Mouse (Mus musculus) neural tube, embryonic 15.5 days (tissue): ENCODE measurements around the gene Zfp217. TPM values are rescaled to one million over a fixed set of nuclear protein-coding genes. Genes with fewer than 3 reads are reported as not detected.

Experiments
- ATAC-seq: fragments of 200-750 bp; cut with Nextera tagmentation; 2 replicates; pipeline ENCODE4 v1.8.0; 2017; ENCODE audit warnings: mild to moderate bottlenecking, moderate TSS enrichment, moderate library complexity; ENCODE audit not compliant: low FRiP score
- H3K27ac ChIP-seq: fragments of 300-500 bp; sonication (generic); replicated peaks from 2 replicates; pipeline ENCODE4 v1.5.1; 2015; ENCODE audit warnings: mild to moderate bottlenecking, inconsistent platforms
- H3K27me3 ChIP-seq: fragments of 300-500 bp; sonication (generic); replicated peaks from 2 replicates; pipeline ENCODE4 v1.6.1; 2015; ENCODE audit warnings: inconsistent platforms
- H3K36me3 ChIP-seq: fragments of 300-500 bp; sonication (generic); 2 replicates; pipeline ENCODE4 v1.6.1; 2015; ENCODE audit warnings: inconsistent platforms
- H3K4me1 ChIP-seq: fragments of 300-500 bp; sonication (generic); 2 replicates; pipeline ENCODE4 v1.6.1; 2015; ENCODE audit warnings: inconsistent platforms
- H3K4me2 ChIP-seq: fragments of 300-500 bp; sonication (generic); 2 replicates; pipeline ENCODE4 v1.6.1; 2015; ENCODE audit warnings: inconsistent platforms, mild to moderate bottlenecking, moderate library complexity
- H3K4me3 ChIP-seq: fragments of 300-500 bp; sonication (generic); replicated peaks from 2 replicates; pipeline ENCODE4 v1.5.1; 2015; ENCODE audit warnings: mild to moderate bottlenecking, inconsistent platforms
- H3K9ac ChIP-seq: fragments of 300-500 bp; sonication (generic); replicated peaks from 2 replicates; pipeline ENCODE4 v1.6.1; 2015; ENCODE audit warnings: mild to moderate bottlenecking, inconsistent platforms
- H3K9me3 ChIP-seq: fragments of 300-500 bp; sonication (generic); replicated peaks from 2 replicates; pipeline ENCODE4 v1.6.1; 2016; ENCODE audit warnings: inconsistent platforms
- WGBS: fragments of 180-500 bp; shearing (Covaris S2); methylation state at CpG from one replicate; pipeline ENCODE4 v1.1.7; 2015; ENCODE audit warnings: mixed read lengths; 5-methylcytosine and 5-hydroxymethylcytosine counted together
- polyA plus RNA-seq: library from polyadenylated mRNA; unstranded; fragments of >200 nt; fragmentation: Nextera tagmentation; extraction: Ambion mirVana; gene quantifications from 2 replicates; pipeline ENCODE4 v1.2.1, GENCODE M21; 2015

Gene Zfp217
- polyA plus RNA-seq, result 0.82 and 2.4 TPM in 2 replicates

DNA sequence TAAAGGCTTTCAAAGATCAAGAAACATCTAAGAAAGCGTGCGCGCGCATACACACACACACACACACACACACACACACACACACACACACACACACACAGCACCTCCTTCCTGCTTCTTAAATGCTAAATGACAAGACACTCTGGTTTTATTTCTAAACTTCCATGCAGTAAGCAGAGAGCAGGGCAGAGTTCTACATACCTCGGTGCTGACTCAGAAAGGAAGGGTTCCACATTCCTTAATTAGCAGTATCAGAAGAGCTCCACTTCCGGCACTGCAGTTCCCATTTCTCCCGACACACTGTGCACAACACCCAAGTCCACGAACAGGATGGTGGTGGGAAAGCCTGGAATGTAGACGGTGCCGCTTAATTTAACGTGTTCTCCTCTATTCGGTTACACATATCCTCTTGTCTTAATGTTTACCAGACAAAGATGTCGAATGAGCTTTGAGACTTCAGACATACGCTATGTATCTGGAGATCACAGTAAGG lies at the start of gene Zfp217:
Zfp217 (minus strand) TSS at position 443 of the 493 bp plus-strand sequence.
- WGBS, result 67% methylated on average over 14 of the region's 14 CpGs
- no peaks in the 10 kb centered on the region for H3K36me3 ChIP-seq
- no peak within 1 kb of the TSS for H3K27ac ChIP-seq
- no peak within 1 kb of the TSS for H3K9ac ChIP-seq
- no peaks in the 10 kb centered on the region for H3K27me3 ChIP-seq
- H3K4me2 ChIP-seq, result no peak within 1 kb of the TSS
- H3K4me1 ChIP-seq, result no peaks in the 10 kb centered on the region
- no peaks in the 10 kb centered on the region for H3K9me3 ChIP-seq
- no peak within 1 kb of the TSS for H3K4me3 ChIP-seq
- ATAC-seq, result no peak

DNA sequence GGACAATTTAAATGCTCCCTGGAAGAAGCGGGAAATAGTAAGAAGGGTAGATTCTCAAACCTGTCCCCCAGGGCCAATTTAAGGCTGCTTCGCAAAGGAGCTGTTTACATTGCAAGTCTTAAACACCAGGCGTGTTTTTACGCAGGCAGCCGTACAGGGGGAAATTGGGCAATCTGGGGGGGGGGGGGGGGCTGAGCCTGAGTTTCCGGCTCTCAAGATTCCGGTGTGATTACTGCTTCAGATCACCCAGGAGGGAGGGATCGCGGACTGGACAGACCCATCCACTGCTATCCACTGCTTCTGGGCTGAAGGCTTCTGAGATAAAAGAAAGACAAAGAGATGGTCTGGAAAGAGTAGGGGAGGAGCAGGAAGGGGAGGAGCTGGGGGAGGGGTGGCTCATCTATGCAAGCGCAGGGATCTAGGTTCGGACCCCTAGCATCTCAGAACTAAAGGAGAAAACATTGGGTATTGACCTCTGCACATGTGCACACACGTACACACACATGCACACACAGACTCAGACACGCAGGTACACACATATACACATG lies 47.7 kb upstream of the Zfp217 start:
- Histone ChIP-seq H3K9ac (no peak overlapping the region), H3K4me3 (no peak overlapping the region), H3K27me3 (no peaks in the 10 kb centered on the region), H3K4me1 (peaks cover 10% of the 10 kb centered on the region), H3K9me3 (no peaks in the 10 kb centered on the region), H3K27ac (no peak overlapping the region), H3K36me3 (no peaks in the 10 kb centered on the region), H3K4me2 (no peak overlapping the region)
- ATAC-seq, result no peak
- 69% methylated on average over 13 of the region's 13 CpGs for WGBS

DNA sequence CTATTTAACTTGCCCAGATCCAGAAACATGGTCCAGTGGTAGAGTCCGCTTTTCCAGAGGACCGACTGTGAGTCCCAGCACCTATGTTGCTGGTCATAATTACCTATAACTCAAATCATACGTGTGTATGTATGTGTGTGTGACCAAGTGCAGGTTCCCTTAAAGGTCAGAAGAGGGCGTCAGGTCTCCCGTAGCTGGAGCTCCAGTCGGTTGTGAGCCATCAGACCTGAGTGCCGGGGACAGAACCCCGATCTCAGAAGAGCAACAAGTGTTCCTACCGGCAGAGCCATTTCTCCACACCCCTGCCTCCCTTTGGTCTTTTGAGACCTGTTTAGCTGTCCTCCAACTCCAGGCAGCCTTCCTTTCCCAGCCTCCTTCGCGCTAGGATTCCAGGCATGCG lies 46.9 kb upstream of the Zfp217 start:
- no peaks in the 10 kb centered on the region for H3K36me3 ChIP-seq
- ATAC-seq, result no peak
- peaks cover 10% of the 10 kb centered on the region for H3K4me1 ChIP-seq
- H3K27ac ChIP-seq, result no peak overlapping the region
- WGBS, result 96% methylated on average over 12 of the region's 12 CpGs
- no peak overlapping the region for H3K9ac ChIP-seq
- no peak overlapping the region for H3K4me2 ChIP-seq
- no peak overlapping the region for H3K4me3 ChIP-seq
- no peaks in the 10 kb centered on the region for H3K27me3 ChIP-seq
- H3K9me3 ChIP-seq, result no peaks in the 10 kb centered on the region

DNA sequence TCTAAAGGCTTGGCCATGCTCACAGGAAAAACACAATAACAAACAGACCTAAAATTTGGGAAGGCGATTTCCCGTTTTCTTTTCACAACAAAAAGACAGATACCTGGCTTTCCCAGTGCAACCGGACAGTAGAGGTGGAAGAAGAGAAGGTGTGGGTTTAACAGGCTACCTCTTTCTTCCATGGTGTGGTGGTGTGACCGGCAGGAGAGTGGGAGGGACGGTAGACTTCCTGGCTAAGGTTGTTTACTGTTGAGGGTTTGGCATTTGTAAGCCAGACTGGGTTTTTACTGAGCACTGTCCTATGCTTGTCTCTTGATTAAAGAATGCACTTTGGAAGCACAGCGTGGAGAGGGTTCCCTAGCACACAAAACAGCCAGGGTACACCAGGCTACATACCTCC lies 45.9 kb upstream of the Zfp217 start:
- H3K27ac ChIP-seq, result peak overlapping the region; percentile 56

DNA sequence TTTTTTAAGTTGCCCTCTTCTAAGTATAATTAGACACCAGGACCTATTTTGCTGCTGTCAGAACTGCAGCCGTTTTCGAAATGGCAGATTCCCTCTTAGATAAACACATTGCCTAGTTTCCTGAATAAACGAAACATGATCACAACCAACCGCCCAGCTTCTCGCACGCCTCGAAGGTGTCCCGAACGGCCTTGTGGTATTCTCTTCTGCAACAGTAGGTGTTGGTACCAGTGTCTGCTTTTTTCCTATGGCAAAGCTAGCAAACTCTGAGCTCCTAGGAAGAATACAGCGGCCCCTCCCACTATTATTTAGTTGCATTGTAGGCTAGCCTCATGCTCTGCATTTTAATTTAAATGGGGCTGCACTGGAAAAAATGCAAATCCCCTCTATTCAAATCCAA lies 45.3 kb upstream of the Zfp217 start:
- Histone ChIP-seq H3K4me1 (peaks cover 10% of the 10 kb centered on the region), H3K27me3 (no peaks in the 10 kb centered on the region), H3K36me3 (no peaks in the 10 kb centered on the region), H3K27ac (peak overlapping the region; percentile 62), H3K9me3 (no peaks in the 10 kb centered on the region), H3K4me3 (peak overlapping the region; percentile 14), H3K9ac (no peak overlapping the region), H3K4me2 (peak overlapping the region; percentile 41)
- ATAC-seq, result no peak
- 3% methylated on average over 10 of the region's 10 CpGs for WGBS

More for the DNA sequence above, 45.9 kb upstream of the Zfp217 start:
- ATAC-seq, result no peak
- Histone ChIP-seq H3K27me3 (no peaks in the 10 kb centered on the region), H3K4me1 (peaks cover 10% of the 10 kb centered on the region), H3K4me3 (peak overlapping the region; percentile 9; the same call in 1 of the 2 replicates), H3K9me3 (no peaks in the 10 kb centered on the region), H3K9ac (no peak overlapping the region), H3K4me2 (peak overlapping the region; percentile 41), H3K36me3 (no peaks in the 10 kb centered on the region)
- 18% methylated on average over 6 of the region's 6 CpGs for WGBS

DNA sequence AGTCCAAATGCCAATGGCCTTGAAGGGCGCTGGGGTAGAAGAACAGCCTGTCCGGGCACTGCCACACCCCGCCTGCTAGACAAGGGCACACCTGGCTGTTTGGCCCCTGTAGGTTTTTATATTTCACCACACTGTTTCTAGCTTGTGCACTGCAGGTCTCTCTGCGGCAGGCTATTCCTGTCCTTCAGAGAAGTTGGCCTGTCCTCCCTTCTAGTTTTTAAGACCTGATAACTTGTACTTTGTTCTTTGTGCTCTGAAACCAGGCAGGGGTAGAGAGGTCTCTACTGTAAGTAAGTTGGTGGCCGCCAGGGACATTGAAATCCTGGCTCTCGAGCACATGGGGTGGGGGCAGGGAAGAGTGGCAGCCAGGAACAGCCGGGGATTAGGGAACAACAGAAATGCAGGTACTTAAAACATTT lies 44.8 kb upstream of the Zfp217 start:
- WGBS, result 29% methylated on average over 7 of the region's 7 CpGs
- H3K4me3 ChIP-seq, result peak overlapping the region; percentile 14; the same call in 1 of the 2 replicates
- no peaks in the 10 kb centered on the region for H3K27me3 ChIP-seq
- H3K36me3 ChIP-seq, result no peaks in the 10 kb centered on the region
- no peak overlapping the region for H3K9ac ChIP-seq
- peaks cover 10% of the 10 kb centered on the region for H3K4me1 ChIP-seq
- peak overlapping the region; percentile 41 for H3K4me2 ChIP-seq
- H3K27ac ChIP-seq, result peak overlapping the region; percentile 62; the same call in 1 of the 2 replicates
- 0 out of 2 replicates have a peak, but pooled peaks have one; percentile 72 for ATAC-seq
- no peaks in the 10 kb centered on the region for H3K9me3 ChIP-seq

DNA sequence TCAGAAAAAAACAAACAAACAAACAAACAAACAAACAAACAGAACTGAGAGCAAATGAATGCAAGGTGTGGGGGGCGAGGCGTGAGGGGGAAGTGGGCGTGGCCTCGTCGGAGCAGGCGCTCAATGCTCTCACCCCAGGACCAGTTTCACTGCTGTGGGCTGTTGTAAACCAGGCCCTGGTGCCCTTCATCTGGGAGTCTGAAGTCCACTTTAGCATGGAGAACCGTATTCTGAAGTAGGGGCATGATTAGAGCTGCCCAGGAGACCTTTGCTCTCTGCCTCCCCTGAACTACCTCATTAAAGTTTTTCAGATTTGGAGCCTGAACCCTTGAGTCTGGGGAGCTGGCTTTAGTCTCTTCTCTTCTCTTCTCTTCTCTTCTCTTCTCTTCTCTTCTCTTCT lies 40.8 kb upstream of the Zfp217 start:
- 92% methylated on average over 7 of the region's 7 CpGs for WGBS
- Histone ChIP-seq H3K4me2 (no peak overlapping the region), H3K4me1 (peaks cover 17% of the 10 kb centered on the region), H3K9ac (no peak overlapping the region), H3K9me3 (no peaks in the 10 kb centered on the region), H3K4me3 (no peak overlapping the region), H3K27me3 (no peaks in the 10 kb centered on the region), H3K27ac (no peak overlapping the region), H3K36me3 (no peaks in the 10 kb centered on the region)
- no peak for ATAC-seq

DNA sequence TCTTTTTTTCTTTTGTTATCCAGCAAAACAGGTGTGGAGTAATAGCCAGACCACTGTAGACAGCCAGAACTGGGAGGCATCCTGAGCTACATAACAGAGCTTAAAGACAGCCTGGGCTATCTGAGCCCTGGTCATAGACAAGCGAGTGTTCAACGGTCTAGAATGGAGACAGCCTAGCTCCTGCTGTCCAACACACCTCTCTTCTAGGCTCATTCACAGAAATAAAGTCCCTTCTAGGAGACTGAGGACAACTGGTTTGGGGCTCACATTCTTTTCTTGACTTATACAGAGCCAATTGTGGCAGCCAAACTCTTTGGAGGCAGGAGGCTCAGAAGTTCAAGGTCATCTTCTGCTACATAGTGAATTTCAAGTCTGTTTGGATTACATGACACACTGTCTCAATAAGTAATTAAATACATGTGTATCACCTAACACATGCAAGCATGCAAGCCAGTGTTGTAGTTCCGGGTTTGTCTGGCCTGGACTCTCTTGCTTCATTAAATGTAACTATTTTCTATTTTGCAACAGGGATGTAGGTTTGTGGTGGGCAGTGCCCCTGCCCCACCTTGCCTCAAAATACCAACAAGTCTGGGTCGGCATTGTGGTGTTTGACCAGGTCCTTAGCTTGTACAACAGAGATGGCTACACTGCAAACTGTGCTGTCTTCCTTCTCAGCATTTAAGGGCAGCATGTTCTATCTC lies 37.4 kb upstream of the Zfp217 start:
- Histone ChIP-seq H3K36me3 (no peaks in the 10 kb centered on the region), H3K27me3 (no peaks in the 10 kb centered on the region), H3K4me2 (peak overlapping the region; percentile 73), H3K9me3 (no peaks in the 10 kb centered on the region), H3K27ac (peak overlapping the region; percentile 60), H3K4me1 (peaks cover 10% of the 10 kb centered on the region; the same call in 1 of the 2 replicates), H3K9ac (no peak overlapping the region; the same call in 1 of the 2 replicates), H3K4me3 (peak overlapping the region; percentile 47)
- peak; percentile 42; the same call in 1 of the 2 replicates for ATAC-seq
- 77% methylated on average over 4 of the region's 4 CpGs for WGBS

DNA sequence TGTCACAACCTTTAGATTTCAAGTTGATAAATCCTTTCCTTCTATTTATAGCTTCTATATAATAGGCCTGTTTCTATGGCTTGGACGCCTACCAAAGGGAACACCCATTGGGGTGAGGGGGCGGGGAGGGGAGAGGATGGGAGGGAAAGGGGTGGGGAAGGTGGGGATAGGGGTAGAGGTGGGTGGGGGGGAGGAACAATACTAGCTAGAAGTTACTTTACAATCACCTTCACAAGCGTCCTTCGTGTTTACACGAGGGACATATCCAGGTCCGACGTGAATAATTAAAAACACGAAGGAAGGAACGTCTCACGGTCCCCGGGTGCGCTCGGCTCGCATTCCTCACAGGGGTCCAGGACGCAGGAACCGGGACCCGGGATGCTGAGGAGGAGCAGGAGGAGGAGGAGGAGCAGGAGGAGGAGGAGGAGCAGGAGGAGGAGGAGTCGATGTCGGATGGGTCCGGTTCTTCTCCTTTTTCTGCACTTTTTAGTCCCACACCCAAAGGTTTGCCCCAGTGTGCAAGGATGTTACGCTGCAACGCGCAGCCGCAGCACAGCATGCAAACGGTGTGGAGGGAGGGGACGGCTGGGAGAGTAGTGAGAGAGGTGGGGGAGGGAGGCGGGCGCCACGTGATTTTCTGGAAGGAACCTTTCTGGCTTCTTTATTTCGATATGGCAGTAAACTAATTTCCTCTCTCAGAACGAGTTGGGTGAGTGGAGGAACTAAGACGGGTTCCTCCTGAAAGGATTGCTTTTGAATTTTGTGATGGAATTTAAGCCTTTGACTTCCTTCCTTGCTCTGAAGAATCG lies 36.5 kb upstream of the Zfp217 start:
- peak overlapping the region; percentile 53 for H3K9ac ChIP-seq
- H3K27me3 ChIP-seq, result no peaks in the 10 kb centered on the region
- H3K4me1 ChIP-seq, result peaks cover 10% of the 10 kb centered on the region; the same call in 1 of the 2 replicates
- peak overlapping the region; percentile 73 for H3K4me2 ChIP-seq
- 1% methylated on average over 33 of the region's 33 CpGs for WGBS
- no peaks in the 10 kb centered on the region for H3K9me3 ChIP-seq
- peak overlapping the region; percentile 47 for H3K4me3 ChIP-seq
- H3K27ac ChIP-seq, result peak overlapping the region; percentile 60
- no peaks in the 10 kb centered on the region for H3K36me3 ChIP-seq
- peak; percentile 88; the same call in 1 of the 2 replicates for ATAC-seq

DNA sequence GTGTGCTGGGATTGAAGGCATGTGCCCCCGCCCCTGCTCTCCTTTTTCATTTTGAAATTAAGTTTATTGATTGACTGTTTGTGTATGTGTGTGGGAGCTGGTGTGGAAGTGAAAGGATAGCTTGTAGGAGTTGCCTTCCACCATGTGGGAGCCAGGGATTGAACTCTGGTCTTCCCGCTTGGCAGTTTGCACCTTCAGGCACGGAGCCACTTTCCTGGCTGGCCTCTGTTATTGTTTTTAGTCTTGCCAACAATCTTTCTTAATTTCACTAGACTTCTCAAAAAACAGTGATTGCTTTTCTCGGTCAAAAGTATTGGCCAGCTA lies 35.9 kb upstream of the Zfp217 start:
- H3K4me1 ChIP-seq, result peaks cover 10% of the 10 kb centered on the region; the same call in 1 of the 2 replicates
- peak overlapping the region; percentile 73 for H3K4me2 ChIP-seq
- no peaks in the 10 kb centered on the region for H3K9me3 ChIP-seq
- no peaks in the 10 kb centered on the region for H3K27me3 ChIP-seq
- ATAC-seq, result no peak
- no peak overlapping the region for H3K9ac ChIP-seq
- peak overlapping the region; percentile 47 for H3K4me3 ChIP-seq
- WGBS, result 67% methylated on average over 4 of the region's 4 CpGs
- no peak overlapping the region for H3K27ac ChIP-seq
- H3K36me3 ChIP-seq, result no peaks in the 10 kb centered on the region

DNA sequence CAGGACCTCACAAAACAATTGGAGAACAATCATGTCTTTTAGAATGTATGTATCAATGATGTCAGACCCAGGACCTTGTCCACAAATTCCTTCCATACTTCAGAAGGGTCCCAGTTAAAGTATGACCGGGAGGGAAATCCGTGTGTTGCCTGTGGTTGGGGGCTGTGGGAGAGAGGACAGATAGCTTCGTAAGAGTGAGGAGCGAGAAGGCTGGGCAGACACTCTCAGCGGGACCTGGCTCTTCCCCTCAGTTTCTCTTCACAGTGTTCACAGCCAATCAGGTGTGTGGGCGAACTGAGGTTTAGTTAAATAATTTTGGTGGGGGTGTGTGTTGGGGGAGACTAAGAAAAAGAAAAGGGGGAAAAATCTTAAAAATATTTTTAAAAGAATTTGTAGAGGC lies 34.0 kb upstream of the Zfp217 start:
- Histone ChIP-seq H3K4me3 (no peak overlapping the region), H3K9ac (no peak overlapping the region), H3K36me3 (no peaks in the 10 kb centered on the region), H3K9me3 (no peaks in the 10 kb centered on the region), H3K27ac (no peak overlapping the region), H3K4me1 (peaks cover 14% of the 10 kb centered on the region; the same call in 1 of the 2 replicates), H3K4me2 (no peak overlapping the region), H3K27me3 (no peaks in the 10 kb centered on the region)
- no peak for ATAC-seq
- 74% methylated on average over 6 of the region's 6 CpGs for WGBS
